Mouse (Mus musculus) megakaryocyte, adult 5-6 weeks (primary cell): ENCODE results near the gene Ppm1a. TPM values are rescaled to one million over a fixed set of nuclear protein-coding genes. Genes with fewer than 3 reads are reported as not detected.
"Not testable (repeated sequence)": the region's sequence is repeated elsewhere in the genome, so short reads cannot be mapped to it uniquely, and the experiment has no call there.

Experiments
- ATAC-seq: 2 replicates; pipeline ENCODE4 v1.8.0; 2016; ENCODE audit warnings: mild to moderate bottlenecking, inconsistent platforms; ENCODE audit not compliant: poor library complexity, severe bottlenecking
- total RNA-seq, 2 experiments: library from RNA; stranded (forward) in 1 of 2; stranded (reverse) in 1 of 2; fragments of 153-499, 151-499 nt in 1 of 2; fragments of 221-1000, 200-1000 nt in 1 of 2; gene quantifications; 2 replicates each; pipeline versions ENCODE4 v1.2.3 to v1.2.4; 2015 to 2017

Gene Ppm1a
- total RNA-seq, 2 experiments from 2014 or later = 63.4 to 106 TPM

DNA sequence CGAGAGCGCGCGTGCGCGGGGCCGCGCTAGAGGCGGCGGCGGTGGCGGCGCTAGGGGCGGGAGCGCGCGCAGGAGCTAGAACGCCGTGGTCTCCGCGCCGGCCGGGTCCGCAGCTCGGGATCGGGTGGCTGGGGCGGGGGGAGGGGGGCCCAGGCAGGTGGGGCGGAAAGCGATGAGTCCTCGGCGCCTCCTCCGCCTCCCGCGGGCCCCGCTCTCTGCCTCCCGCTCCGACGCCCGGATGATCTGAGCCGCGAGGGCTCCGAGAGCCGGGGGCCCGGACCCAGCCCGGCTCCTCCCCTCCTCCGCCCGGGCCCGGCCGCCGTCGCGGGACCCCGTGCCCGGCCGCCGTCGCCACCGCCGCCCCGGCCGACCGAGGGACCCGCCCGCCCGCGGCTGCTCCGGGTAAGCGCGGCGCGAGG lies 4.0 kb downstream of the Ppm1a start:
- ATAC-seq = peak; percentile 17

DNA sequence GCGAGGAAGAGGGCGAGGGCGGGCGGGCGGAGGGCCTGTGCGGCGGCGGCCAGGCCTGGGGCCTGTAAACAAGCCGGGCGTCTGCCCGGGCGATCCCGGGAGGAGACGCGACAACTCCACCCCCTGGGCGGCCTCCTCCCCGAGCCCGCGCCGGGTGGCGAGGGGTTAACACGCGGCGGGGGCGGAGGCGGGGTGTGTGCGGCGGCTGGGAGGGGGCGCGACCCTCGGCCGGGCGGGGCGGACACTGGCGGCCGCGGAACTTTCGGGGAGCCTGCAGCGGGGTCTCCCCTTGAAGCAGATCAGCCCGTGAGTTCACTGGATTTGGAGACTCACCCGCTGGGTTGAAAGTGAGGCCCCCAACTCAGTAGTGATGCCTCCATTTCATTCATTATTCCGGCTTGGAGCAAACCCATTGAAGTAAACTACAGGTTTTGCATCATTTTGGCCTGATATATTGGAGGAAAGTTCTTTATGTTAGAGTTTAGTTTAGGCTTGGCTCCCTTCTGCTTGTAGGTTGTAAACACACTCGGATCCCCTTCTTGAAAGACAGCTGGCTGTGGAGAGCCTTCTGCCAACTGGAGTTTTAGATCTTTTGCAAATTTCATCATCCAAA lies 4.5 kb downstream of the Ppm1a start:
- peak; percentile 30 for ATAC-seq

DNA sequence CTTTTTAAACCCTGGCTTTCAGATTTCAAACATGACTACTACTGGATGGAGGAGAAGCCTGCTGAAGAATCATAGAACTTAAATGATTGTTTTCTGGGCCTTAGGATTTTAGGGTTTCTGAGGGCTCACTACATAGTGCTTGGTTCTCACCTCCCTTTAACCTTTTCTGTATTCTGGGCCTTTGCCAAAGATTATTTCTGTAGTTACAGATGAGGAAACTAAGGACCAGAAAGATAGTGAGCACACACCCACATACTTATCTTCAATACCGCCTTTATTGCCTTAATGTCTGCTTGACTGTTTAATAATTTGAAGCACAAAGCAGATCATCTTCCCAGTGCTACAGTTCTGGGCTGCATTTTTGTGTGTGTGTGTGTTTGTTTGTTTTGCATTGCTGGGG lies 5.2 kb downstream of the Ppm1a start:
- ATAC-seq = no peak

DNA sequence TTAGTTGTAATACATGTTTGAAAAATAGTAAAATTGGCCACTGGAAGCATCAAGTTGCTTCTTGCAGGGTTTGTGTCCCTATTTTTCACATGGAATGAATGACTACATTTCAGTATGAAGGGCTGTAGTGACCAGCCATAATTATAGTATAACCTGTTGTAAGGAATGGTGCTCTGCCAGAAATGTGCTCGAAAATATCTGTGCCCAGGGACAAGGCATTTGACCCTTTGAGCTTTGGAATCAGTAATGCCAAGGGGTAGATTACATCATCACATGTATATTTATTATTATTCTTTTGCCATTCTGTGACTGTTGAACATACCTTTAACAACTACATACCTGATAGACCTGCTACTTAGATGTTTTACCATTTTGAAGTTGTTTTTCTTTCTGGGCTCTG lies 5.9 kb downstream of the Ppm1a start:
- no peak for ATAC-seq

DNA sequence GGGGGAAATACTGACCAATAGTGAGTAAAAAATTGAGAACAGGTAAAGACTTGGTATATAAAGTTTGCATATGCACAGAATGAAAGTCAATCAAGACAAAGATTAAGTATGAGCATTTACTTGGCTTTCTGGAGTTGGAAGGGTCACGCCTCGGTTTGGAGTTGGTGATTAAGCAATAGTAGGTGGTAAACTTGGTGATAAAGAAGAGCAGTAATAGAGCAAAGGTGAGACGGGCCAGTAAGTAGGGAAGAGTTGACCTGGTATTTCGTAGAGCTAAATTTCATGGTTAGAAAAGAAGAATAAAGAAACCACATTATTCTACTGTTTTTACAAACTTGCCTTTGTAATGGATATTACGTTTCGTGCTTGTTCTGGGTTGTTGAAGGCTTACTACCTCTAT lies 10.6 kb downstream of the Ppm1a start:
- no peak for ATAC-seq

DNA sequence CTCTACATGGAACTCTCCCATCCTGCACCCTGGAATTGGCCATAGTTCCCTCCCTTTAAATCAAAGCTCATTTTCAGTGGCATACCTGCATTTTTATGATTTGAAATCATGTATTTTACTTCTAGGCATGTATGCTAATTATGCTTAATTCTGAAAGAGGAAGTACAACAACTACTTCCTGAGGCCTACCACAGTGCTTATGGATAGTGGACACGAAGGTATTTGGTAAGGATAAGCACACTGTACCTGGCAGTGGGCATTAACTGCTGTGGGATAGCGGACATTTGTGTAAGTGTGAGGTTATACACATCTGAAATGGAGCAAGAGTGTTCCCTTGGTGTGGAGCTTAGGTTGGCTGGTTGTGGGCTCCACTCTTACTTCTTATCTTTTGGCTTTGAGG lies 11.0 kb downstream of the Ppm1a start:
- peak; percentile 95 for ATAC-seq

DNA sequence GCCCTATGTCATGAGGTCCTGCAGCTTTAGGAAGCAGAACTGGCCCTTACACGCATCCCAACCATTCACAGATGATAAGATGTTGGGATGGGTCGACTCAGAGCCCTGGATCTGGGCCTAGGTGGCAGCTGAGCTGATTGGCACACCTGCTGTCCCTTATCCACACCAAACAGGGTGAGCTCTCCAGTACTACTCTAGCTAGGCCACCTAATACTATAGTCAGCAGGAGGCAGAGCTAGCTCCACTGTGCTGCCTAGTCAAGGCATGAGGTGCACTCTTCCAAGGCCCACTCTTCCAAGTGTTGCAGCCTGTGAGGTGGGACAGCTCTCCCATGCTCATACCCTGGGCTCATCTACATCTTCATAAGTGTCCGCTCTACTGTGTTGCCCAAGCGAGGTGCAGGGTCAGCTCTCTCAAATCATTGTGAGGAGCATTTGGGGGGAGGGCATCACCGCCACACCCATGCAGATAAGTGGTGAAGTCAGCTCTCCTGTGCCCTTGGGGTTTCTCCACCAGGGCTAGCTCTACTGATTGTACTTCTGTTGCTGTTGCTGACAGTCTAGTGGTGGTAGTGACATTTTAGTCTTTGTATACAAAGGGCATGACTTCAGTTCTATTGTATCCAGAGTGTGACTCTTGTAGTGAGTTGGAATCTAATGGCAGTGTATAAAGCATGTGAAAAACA lies 12.4 kb downstream of the Ppm1a start:
- ATAC-seq = no peak

DNA sequence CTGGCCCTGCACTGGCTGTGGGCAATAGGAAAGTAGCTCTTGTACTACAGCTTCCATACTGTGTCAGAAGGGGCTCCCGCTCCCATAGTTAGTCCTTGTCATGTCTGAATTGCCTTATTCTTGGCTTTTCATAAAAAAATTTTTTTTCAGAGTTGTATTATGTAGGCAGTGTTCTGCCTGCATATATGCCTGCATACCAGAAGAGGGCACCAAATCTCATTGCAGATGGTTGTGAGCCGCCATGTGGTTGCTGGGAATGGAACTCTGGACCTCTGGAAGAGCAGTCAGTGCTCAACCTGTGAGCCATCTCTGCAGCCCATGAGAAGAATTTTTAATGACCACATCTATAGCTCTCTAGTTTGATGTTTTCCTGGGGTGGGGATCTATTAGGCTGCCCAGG lies 13.9 kb downstream of the Ppm1a start:
- ATAC-seq = no peak

DNA sequence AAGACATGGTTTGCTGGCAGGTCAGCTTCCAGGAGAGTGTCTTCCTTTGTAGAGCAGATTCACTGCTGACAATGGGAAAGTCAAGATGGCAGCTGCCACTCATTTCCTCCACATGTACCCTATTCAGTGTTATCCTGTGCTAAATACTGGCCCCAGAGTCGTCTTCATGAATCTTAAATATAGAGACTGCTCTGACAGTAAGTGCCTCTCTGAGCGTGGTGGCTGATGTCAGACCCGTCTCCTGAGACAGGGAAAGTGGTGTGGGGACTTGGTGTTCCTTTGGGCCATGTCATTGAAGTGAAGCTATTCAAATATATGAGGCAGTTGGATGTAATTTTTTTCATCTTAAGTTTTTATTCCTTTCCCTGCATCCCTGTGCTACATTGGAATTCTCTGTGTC lies 14.5 kb downstream of the Ppm1a start:
- ATAC-seq = no peak

DNA sequence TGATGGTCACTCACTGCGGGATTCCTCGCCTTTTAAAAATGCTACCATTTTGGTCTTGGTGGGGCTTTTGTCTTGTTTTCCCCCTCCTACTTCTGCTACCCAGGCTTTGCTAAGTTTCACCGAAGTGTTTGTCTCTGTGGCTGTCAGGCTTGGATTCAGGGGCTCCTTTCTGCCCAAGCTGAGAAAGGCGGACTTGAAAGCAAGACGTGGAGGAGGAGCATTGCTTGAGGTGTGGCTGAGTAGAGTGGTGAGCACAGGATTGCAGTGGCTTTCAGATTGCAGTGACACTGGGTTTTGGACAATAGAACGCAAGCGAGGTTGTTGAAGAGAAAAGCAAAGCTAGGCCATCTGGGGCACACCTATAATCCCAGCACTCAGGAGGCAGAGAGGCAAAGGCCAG lies 16.7 kb downstream of the Ppm1a start:
- no peak for ATAC-seq

DNA sequence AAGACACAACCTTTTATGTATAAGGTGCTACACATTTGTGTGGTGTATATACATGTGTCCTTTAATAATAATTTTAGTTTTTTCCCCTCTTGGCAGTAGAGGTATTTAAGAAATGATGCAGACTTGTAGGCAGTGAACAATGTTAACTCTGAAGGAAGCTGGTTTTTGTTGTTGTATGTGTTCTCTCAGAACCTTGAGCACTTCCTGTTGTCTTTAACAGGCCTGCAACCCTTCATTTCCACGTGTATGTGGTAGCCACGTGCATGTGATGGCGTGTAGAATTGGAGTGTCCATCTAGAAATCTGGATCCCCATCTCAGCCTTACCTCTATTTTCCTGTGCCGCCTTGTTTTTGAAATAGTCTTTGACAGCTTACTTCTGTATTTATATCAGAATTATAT lies 20.0 kb downstream of the Ppm1a start:
- no peak for ATAC-seq

DNA sequence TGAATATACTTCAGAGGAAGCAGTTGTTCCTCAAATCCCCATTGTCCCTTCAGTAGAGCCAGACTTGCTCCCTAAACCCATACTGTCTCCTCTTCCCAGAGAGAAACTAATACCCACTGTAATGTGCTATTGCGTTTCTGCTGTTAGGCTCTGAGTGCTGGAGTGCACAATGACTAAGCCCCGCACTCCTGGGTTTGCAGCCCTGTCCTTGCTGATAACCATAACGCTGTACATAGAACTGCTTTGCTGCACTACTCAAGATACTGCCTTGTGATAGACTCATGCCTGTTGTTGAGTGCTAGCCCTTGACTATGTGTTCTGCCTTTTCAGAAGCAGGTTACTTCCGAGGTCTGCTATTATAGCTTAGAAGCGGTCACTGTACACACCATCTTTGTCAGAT lies 22.9 kb downstream of the Ppm1a start:
- ATAC-seq = no peak

DNA sequence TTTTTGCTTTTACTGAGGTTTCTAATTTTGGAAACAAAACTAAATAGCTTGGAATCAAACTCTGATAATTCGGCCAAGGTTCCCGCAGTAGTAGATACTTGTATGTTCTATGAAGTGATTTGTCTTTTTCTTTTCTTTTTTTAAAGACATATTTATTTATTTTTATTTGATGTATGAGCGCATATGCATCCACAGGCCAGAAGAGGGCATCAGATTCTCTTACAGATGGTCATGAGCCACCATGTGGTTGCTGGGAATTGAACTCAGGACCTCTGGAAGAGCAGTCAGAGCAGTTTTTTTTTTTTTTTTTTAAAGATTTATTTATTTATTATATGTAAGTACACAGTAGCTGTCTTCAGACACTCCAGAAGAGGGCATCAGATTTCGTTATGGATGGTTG lies 25.5 kb downstream of the Ppm1a start:
- ATAC-seq = not testable (repeated sequence)

DNA sequence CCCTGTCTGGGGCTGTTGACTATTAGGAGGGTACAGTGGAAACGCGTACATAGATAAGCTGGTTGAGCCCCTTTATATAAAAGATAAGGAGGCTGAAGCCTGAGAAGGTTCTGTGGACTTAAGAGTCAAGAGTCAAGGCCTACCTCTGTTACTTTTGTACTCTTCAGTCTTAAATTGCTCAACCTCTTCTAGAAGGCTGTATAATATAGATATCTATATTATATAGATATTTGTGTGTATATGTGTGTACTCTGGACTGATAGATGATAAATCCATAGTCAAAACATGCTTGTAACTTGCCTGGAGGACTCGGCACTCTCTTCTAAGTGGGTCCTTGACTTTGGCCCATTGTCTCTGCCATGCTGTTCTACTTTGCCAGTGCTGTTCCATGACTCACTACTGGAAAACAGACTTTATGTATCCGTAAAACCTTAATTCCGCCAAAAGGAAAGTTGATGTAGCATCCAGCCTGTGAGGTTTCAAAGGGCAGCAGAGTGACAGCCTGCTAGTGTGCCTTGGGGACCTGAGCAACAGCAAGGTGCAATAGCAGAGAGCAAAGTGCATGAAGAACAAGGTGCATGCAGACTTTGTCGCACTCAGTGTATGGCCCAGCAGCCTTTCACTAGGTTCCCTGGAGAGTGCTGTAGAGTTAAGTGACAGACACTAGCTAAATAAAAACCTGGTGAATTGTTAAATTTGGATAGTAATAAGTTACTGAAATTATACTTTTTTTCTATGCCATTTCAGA lies 28.1 kb downstream of the Ppm1a start:
- ATAC-seq = no peak

DNA sequence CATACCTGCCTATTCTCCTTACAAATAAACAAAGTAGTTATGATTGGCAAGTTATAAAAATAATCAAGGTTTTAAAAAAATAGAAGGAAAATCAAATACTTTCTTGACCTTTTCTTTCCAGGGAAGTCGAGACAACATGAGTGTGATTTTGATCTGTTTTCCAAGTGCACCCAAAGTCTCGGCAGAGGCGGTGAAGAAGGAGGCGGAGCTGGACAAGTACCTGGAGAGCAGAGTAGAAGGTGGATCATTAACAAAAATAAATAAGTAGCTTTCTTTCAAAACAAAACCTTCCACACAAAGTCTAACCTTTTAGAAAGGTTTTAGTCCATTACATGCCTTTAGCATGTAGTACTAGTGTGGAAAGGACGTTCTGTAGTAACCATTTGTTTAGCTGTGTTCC lies 29.3 kb downstream of the Ppm1a start:
- ATAC-seq = no peak

DNA sequence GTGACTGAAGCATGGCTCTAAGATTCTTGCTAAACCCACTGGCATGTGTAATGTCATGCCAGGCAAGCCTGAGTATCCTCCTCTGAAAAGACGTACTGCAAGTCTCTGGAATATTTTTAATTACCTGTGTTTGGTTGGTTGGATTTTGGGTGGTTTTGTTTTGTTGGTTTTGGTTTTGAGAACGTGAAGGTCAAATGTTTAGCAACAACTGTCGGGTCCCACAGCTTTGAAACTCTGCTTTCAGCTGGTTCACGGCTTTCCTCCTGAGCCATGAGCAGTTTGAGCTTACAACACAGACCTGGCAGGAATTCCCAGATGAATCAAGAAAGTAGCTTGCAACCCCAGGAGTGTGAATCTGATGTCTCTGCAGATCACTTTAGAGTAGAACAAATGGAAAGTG lies 29.7 kb downstream of the Ppm1a start:
- ATAC-seq = no peak

DNA sequence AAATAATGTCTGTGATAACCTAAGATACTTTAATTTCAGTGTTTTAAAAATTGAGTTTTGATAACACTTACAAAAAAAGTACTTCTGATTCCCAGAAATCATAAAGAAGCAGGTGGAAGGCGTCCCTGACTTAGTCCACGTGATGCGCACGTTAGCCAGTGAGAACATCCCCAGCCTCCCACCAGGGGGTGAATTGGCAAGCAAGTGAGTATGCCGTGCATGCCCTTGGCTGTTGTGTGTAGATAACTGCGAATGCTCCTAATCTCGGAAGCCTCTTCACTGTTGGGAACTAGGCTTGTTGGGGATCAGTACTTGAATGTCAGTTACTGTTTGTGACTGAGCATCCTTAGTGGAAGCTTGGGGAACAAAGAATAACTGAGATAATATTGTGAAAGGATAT lies 33.3 kb downstream of the Ppm1a start:
- peak; percentile 38; the same call in 1 of the 2 replicates for ATAC-seq

DNA sequence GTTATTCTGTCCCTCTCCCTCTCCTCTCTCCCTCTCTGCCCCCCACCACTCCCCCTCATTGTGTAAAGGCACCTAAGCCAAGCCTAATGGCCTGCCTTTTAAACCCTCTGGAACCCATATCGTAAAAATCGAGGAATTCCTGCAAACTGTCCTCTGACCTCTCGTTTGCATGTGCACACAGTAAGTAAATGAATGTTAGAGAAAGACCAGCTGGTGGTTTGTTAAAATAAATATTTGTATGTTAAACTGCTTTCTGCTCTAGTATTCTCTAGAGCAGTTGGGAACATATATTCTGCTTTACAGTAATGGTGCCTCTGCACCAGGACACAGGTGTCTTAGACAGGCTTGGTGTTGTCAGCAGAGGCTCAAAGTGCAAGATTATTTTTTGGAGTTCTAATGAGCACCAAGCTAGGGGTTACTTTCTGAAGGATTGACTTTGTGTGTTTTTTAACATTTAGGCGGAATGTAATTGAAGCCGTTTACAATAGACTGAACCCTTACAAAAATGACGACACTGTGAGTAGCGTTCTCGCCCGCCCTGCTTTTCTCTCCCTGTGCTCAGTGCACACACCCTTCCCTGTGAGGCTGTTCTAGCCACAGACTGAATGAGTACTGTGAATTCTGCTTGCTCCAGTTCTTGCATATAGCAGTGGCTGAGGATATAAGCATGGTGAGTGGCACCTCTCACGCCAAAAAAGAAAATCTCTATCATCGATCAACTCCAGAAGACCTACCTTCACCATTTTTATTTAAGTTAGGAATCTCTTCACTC lies 35.3 kb downstream of the Ppm1a start:
- no peak for ATAC-seq

DNA sequence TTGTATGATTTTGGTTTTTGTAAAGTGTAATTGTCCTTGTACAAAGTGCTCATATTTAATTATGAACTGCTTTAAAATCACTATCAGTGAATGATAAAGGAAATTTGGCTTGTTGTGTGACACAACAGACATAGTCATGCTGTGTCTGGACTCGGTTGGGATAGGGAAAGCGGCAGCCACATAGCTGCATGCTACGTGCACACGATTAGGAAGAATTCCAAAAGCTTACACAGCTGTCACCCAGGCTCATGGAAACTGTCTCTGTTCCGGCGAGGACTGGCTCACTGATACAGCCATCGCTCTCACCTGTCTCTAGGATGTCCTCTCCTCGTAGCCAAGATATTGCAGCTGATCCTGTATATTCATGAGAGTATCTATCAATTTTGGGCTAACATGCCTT lies 36.7 kb downstream of the Ppm1a start:
- no peak for ATAC-seq

DNA sequence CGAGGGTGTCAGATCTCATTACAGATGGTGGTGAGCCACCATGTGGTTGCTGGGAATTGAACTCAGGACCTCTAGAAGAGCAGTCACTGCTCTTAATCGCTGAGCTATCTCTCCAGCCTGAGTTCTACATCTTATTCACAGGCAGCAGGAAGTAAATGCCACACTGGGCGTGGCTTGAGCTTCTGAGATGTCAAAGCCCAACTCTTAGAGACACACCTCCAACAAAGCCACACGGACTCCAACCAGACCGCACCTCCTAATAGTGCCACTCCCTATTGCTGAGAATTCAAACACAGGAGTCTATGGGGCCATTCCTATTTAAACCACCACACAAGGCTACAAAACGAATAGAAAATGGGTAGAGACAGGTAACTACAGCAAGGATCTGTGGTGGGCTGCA lies 52.5 kb downstream of the Ppm1a start:
- ATAC-seq = no peak

DNA sequence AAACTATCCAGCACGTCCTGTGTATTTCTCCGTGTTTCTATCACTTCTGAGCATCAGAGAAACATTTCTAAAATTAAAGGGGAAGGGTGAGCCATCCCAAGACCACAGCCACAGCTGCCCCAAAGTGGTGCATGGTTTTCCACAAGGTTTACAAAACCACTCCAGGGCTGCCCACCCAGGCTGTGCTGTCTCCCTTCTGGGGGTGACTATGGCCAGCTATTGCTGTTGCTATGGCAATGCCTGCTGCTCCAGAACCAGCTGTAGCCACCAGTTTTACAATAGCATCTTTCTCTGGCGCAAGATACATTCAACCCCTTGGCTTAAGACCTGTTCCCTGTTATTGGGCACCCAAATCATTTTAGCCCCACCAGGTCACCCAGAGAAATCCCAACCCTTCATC lies 54.3 kb downstream of the Ppm1a start:
- no peak for ATAC-seq
